Mouse (Mus musculus) myocyte (in vitro differentiated cells): ENCODE results near the gene Fam83d.

Experiments
- MAX ChIP-seq: IDR thresholded peaks from one replicate; pipeline ENCODE4 v1.6.1; 2011; ENCODE audit warnings: low read depth, mild to moderate bottlenecking, control low read depth
- MYOD1 ChIP-seq, 3 experiments: IDR thresholded peaks; one replicate each; pipeline ENCODE4 v1.6.1; 2011; ENCODE audit warnings: control low read depth in 2 of 3, low read depth in 2 of 3, mild to moderate bottlenecking in 2 of 3, moderate library complexity in 1 of 3; ENCODE audit not compliant: insufficient read length in 2 of 3, control insufficient read depth in 1 of 3
- MYOG ChIP-seq, 3 experiments: IDR thresholded peaks; one replicate each; pipeline ENCODE4 v1.6.1; 2011; ENCODE audit warnings: control low read depth in 2 of 3, low read depth in 2 of 3, mild to moderate bottlenecking in 2 of 3; ENCODE audit not compliant: insufficient read length in 2 of 3, control insufficient read depth in 1 of 3, insufficient read depth in 1 of 3
- POLR2A ChIP-seq: IDR thresholded peaks from one replicate; pipeline ENCODE4 v1.6.1; 2011; ENCODE audit warnings: low read depth, mild to moderate bottlenecking, control low read depth, moderate library complexity; ENCODE audit not compliant: insufficient read length
- POLR2AphosphoS2 ChIP-seq: IDR thresholded peaks from one replicate; pipeline ENCODE4 v1.6.1; 2011; ENCODE audit warnings: low read depth, control low read depth; ENCODE audit not compliant: insufficient read length
- USF1 ChIP-seq: IDR thresholded peaks from one replicate; pipeline ENCODE4 v1.6.1; 2011; ENCODE audit warnings: low read depth, mild to moderate bottlenecking, control low read depth, moderate library complexity

- TF ChIP-seq POLR2A, result no peak
- no peak for TF ChIP-seq MAX
- TF ChIP-seq POLR2AphosphoS2, result no peak
- TF ChIP-seq MYOG (IDR thresholded peaks at IDR 0.05; ENCODE audit: control insufficient read depth in 1 of 3, insufficient read depth in 1 of 3, insufficient read length in 2 of 3, low read depth in 2 of 3), result no peak
- no peak for TF ChIP-seq MYOD1 (IDR thresholded peaks at IDR 0.05; ENCODE audit: control insufficient read depth in 1 of 3, insufficient read length in 2 of 3, low read depth in 2 of 3)
- TF ChIP-seq USF1, result no peak
Observed at GRCm38 (mm10) chr2:158768350-158768749, 457 bp downstream of the Fam83d start.
